Mouse (Mus musculus) bone marrow, adult 2 months (tissue): Measurements from ENCODE around the gene Kifc5b.

Experiments
- CTCF ChIP-seq: fragments of 200-500 bp; IDR thresholded peaks from 2 replicates; pipeline ENCODE4 v1.5.1; 2011; ENCODE audit warnings: low read length, control low read depth; ENCODE audit not compliant: control insufficient read depth, insufficient read depth
- POLR2A ChIP-seq: fragments of 200-500 bp; IDR thresholded peaks from 2 replicates; pipeline ENCODE4 v1.6.1; 2011; ENCODE audit warnings: low read depth, mild to moderate bottlenecking, control low read depth, low read length, borderline replicate concordance; ENCODE audit not compliant: control insufficient read depth

DNA sequence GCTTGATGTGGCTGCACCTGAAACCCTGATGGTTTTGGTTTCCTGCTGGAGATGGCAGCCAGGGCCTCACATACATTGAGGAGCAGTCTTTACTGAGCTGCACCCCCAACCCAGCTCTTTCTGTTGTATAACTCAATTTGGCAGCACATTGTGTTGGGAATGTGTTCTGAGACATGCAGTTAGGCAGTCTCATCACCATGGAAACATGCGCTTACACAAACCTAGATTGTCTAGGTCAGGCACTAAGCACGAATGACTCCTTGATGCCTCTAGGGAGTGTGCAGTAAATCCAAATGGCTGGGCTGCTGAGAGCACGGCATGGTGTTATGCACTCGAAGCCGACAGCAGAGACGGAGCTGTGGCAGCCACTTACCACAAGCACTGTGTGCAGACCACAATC is 22.5 kb upstream of the Kifc5b start:
- TF ChIP-seq CTCF (no peak), POLR2A (no peak)
